Mouse (Mus musculus): ENCODE measurements around the gene Ppp1r12a. TPM values are rescaled to one million over a fixed set of nuclear protein-coding genes. Genes with fewer than 3 reads are reported as not detected.

The Ppp1r12a gene
- polyA plus RNA-seq, 1 experiment: 25.6 TPM

GRCm38 (mm10) chr10:108156128-108156527 lies 5.9 kb upstream of the Ppp1r12a start:
- WGBS: 58% methylated on average over 3 of the region's 3 CpGs
- DNase-seq (ENCODE audit: low read depth, low spot score): no peak

- 91% methylated on average over 14 of the region's 14 CpGs for WGBS
- no peak for DNase-seq (ENCODE audit: low read depth, low spot score)
Observed at GRCm38 (mm10) chr10:108159002-108159401, 3.0 kb upstream of the Ppp1r12a start.

- 1% methylated on average over 79 of the region's 79 CpGs for WGBS
- DNase-seq (ENCODE audit: low read depth, low spot score): no peak
Observed at GRCm38 (mm10) chr10:108162297-108163020, 466 bp downstream of the Ppp1r12a start.

GRCm38 (mm10) chr10:108163021-108163410 lies 1.0 kb downstream of the Ppp1r12a start:
- WGBS: under 1% methylated on average over 12 of the region's 12 CpGs
- DNase-seq (ENCODE audit: low read depth, low spot score): no peak

GRCm38 (mm10) chr10:108163451-108163850 lies 1.5 kb downstream of the Ppp1r12a start:
- no peak for DNase-seq (ENCODE audit: low read depth, low spot score)
- WGBS: 2% methylated on average over 3 of the region's 3 CpGs

- 56% methylated on average over 5 of the region's 5 CpGs for whole genome bisulfite sequencing
- DNase-seq (ENCODE audit: low read depth, low spot score): no peak
Observed at GRCm38 (mm10) chr10:108167823-108168222, 5.8 kb downstream of the Ppp1r12a start.

- no peak for DNase-seq (ENCODE audit: low read depth, low spot score)
- WGBS: 35% methylated on average over 3 of the region's 3 CpGs
Observed at GRCm38 (mm10) chr10:108170818-108171217, 8.8 kb downstream of the Ppp1r12a start.

GRCm38 (mm10) chr10:108171637-108172036 lies 9.6 kb downstream of the Ppp1r12a start:
- WGBS: 68% methylated on average over 3 of the region's 3 CpGs
- DNase-seq (ENCODE audit: low read depth, low spot score): no peak

- DNase-seq (ENCODE audit: low read depth, low spot score): no peak
- 21% methylated on average over 6 of the region's 6 CpGs for WGBS
Observed at GRCm38 (mm10) chr10:108172817-108173563, 11.0 kb downstream of the Ppp1r12a start.

- WGBS: 51% methylated on average over 5 of the region's 5 CpGs
Observed at GRCm38 (mm10) chr10:108174107-108174506, 12.1 kb downstream of the Ppp1r12a start.

GRCm38 (mm10) chr10:108175885-108176284 lies 13.9 kb downstream of the Ppp1r12a start:
- 61% methylated on average over 2 of the region's 2 CpGs for WGBS
- DNase-seq (ENCODE audit: low read depth, low spot score): no peak

More at GRCm38 (mm10) chr10:108174107-108174506, 12.1 kb downstream of the Ppp1r12a start:
- no peak for DNase-seq (ENCODE audit: low read depth, low spot score)

- no peak for DNase-seq (ENCODE audit: low read depth, low spot score)
- 56% methylated on average over 6 of the region's 6 CpGs for WGBS
Observed at GRCm38 (mm10) chr10:108178285-108178848, 16.4 kb downstream of the Ppp1r12a start.

GRCm38 (mm10) chr10:108179404-108179803 lies 17.4 kb downstream of the Ppp1r12a start:
- WGBS: 53% methylated on average over 3 of the region's 3 CpGs
- DNase-seq (ENCODE audit: low read depth, low spot score): no peak

- no peak for DNase-seq (ENCODE audit: low read depth, low spot score)
- WGBS: 91% methylated on average over 2 of the region's 2 CpGs
Observed at GRCm38 (mm10) chr10:108180313-108180712, 18.3 kb downstream of the Ppp1r12a start.

GRCm38 (mm10) chr10:108181893-108182292 lies 19.9 kb downstream of the Ppp1r12a start:
- no peak for DNase-seq (ENCODE audit: low read depth, low spot score)
- 78% methylated on average over 3 of the region's 3 CpGs for WGBS

- WGBS: 81% methylated on average over 4 of the region's 4 CpGs
Observed at GRCm38 (mm10) chr10:108182386-108182785, 20.4 kb downstream of the Ppp1r12a start.

GRCm38 (mm10) chr10:108184763-108185162 lies 22.8 kb downstream of the Ppp1r12a start:
- 60% methylated on average over 8 of the region's 8 CpGs for WGBS
- DNase-seq (ENCODE audit: low read depth, low spot score): no peak

More at GRCm38 (mm10) chr10:108182386-108182785, 20.4 kb downstream of the Ppp1r12a start:
- no peak for DNase-seq (ENCODE audit: low read depth, low spot score)

GRCm38 (mm10) chr10:108185265-108185664 lies 23.3 kb downstream of the Ppp1r12a start:
- 68% methylated on average over 3 of the region's 3 CpGs for WGBS
- DNase-seq (ENCODE audit: low read depth, low spot score): no peak

- 69% methylated on average over 2 of the region's 2 CpGs for WGBS
- no peak for DNase-seq (ENCODE audit: low read depth, low spot score)
Observed at GRCm38 (mm10) chr10:108189303-108189702, 27.3 kb downstream of the Ppp1r12a start.

GRCm38 (mm10) chr10:108189986-108190385 lies 28.0 kb downstream of the Ppp1r12a start:
- WGBS: 69% methylated on average over 3 of the region's 3 CpGs
- DNase-seq (ENCODE audit: low read depth, low spot score): no peak

GRCm38 (mm10) chr10:108190626-108191025 lies 28.6 kb downstream of the Ppp1r12a start:
- DNase-seq (ENCODE audit: low read depth, low spot score): no peak

Measured in large intestine, adult 2 months (tissue).